Mouse (Mus musculus) liver, embryonic 14 days (tissue): ENCODE data around the gene Sag. TPM values are rescaled to one million over a fixed set of nuclear protein-coding genes. Genes with fewer than 3 reads are reported as not detected.

Experiments
- polyA plus RNA-seq: library from polyadenylated mRNA; depleted of rRNA; stranded (reverse); fragments of >200 nt; gene quantifications from 2 replicates; pipeline ENCODE4 v1.2.3, GENCODE M21; 2012; rRNA removed

Gene Sag
- 0.20 and 0.22 TPM in 2 replicates for polyA plus RNA-seq

GRCm38 (mm10) chr1:87803576-87803975 is at the start of gene Sag:
Gene Sag, plus strand, starts transcription at chr1:87803680.

DNA sequence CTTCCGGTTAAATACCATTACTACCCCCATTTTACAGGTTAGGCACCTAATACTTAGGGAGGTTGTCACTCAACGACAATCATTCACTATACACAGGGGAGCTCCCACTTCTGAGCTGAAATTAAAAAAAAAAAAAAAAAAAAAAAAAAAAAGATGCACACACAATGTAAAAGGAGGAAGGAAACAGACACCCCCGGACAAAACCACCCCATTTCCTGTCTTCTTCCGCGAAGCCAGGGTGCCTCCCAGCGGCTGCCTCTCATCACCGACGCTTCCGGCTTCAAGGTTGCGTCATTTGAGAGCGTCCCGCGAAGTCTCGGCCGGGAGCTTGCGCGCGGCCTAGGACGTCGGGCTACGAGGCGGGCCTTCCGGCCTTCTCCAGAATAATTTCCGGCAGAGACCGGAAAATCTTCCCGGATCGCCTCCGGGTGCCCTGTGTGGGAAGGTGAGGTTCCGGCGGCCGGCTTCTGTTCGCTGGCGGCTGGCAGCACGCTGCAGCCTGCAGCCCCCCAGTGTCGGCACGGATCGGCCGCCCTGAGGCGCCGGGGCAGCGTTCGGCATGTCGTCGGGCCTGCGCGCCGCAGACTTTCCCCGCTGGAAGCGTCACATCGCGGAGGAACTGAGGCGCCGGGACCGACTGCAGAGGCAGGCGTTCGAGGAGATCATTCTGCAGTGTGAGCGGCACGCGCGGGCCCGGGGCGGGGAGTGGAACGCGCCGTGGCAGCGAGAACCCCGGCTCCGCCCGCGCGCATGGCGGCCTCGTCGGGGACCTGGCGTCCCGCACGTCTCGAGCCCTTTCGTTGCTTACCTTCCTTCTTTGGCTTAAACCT is 47.6 kb upstream of the Sag start, which contains the start of gene Atg16l1:
Gene Atg16l1 (plus strand): TSS at position 230 of the 830 bp plus-strand sequence.

DNA sequence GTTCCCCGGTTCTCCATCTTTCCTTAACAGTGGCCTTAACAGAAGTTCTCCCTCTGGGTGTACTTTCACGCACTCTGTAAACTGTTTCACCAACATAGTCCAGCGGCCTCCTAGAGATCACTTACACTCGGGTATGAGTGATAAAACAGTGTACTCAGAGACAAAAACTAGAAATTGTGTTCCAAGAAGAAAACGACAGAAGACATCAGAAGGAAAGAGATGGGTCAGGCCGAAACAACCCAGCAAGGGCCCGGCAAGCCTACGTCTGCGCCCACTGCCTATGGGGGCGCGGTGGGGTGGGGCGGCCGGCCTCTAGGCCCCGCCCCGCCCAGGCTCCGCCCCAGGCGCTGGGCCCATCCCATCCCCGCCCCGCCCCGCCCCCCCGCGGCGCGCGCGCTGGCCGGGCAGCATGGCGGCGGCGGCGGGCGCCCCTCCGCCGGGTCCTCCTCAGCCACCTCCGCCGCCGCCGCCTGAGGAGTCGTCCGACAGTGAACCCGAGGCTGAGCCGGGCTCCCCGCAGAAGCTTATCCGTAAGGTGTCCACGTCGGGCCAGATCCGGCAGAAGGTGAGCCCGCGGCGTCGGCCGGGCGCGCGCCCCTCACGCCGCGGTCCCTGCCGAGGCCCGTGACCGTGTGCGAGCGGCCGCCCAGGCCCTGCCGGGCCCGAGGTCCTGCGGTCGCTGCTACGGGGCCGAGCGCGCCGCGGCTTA is 49.6 kb downstream of the Sag start, which contains the start of gene Dgkd:
Gene Dgkd (plus strand): TSS at position 396 of the 709 bp plus-strand sequence.

Other genes with a start within 250 kb of the Sag start
- 2.9 and 3.4 TPM in 2 replicates for gene Ngef, start 229.8 kb upstream of the Sag start, polyA plus RNA-seq
- 11.1 TPM in 2 replicates for gene Inpp5d, start 183.4 kb upstream of the Sag start, polyA plus RNA-seq
- 13.7 and 15.3 TPM in 2 replicates for gene Atg16l1, start 47.8 kb upstream of the Sag start, polyA plus RNA-seq
- 7.6 and 8.9 TPM in 2 replicates for gene Dgkd, start 49.6 kb downstream of the Sag start, polyA plus RNA-seq
- gene Usp40, start 204.9 kb downstream of the Sag start, polyA plus RNA-seq = 4.8 and 5.0 TPM in 2 replicates